Mouse (Mus musculus): ENCODE results near the gene Nucb2. TPM values are rescaled to one million over a fixed set of nuclear protein-coding genes. Genes with fewer than 3 reads are reported as not detected.

Gene Nucb2
- polyA plus RNA-seq (2015; fragmentation: Nextera tagmentation; extraction: Ambion mirVana): 20.2 and 25.0 TPM in 2 replicates

GRCm38 (mm10) chr7:116503879-116504817 is at the start of gene Nucb2:
Nucb2 (plus strand) TSS chr7:116504369.
- Histone ChIP-seq H3K9ac (replicated peaks) (peak within 1 kb of the TSS; percentile 87), H3K4me2 (replicated peaks) (peak within 1 kb of the TSS; percentile 76), H3K4me1 (replicated peaks) (peaks cover 25% of the 10 kb centered on the region), H3K4me3 (replicated peaks) (peak within 1 kb of the TSS; percentile 74), H3K9me3 (no peaks in the 10 kb centered on the region), H3K27ac (peak within 1 kb of the TSS; percentile 88), H3K27me3 (peaks cover 5% of the 10 kb centered on the region; the same call in 1 of the 2 replicates), H3K36me3 (no peaks in the 10 kb centered on the region)
- peak; percentile 100 for ATAC-seq
- WGBS: under 1% methylated on average over 50 of the region's 51 CpGs

GRCm38 (mm10) chr7:116456964-116457363 is 47.2 kb upstream of the Nucb2 start:
- Histone ChIP-seq H3K4me2 (replicated peaks) (no peak overlapping the region), H3K27me3 (no peaks in the 10 kb centered on the region), H3K27ac (no peak overlapping the region), H3K4me1 (replicated peaks) (no peaks in the 10 kb centered on the region), H3K9me3 (no peaks in the 10 kb centered on the region), H3K9ac (replicated peaks) (no peak overlapping the region), H3K4me3 (replicated peaks) (no peak overlapping the region), H3K36me3 (no peaks in the 10 kb centered on the region)
- no peak for ATAC-seq
- WGBS: 85% methylated on average over 4 of the region's 4 CpGs

- Histone ChIP-seq H3K36me3 (no peaks in the 10 kb centered on the region), H3K9ac (replicated peaks) (no peak overlapping the region), H3K4me2 (replicated peaks) (no peak overlapping the region), H3K9me3 (no peaks in the 10 kb centered on the region), H3K27me3 (no peaks in the 10 kb centered on the region), H3K4me1 (replicated peaks) (no peaks in the 10 kb centered on the region), H3K27ac (no peak overlapping the region), H3K4me3 (replicated peaks) (no peak overlapping the region)
- WGBS: 83% methylated on average over 6 of the region's 6 CpGs
- ATAC-seq: no peak
Measured at GRCm38 (mm10) chr7:116457391-116457790, 46.8 kb upstream of the Nucb2 start.

GRCm38 (mm10) chr7:116458985-116459441 is 45.2 kb upstream of the Nucb2 start:
- Histone ChIP-seq H3K9ac (replicated peaks) (no peak overlapping the region), H3K4me3 (replicated peaks) (no peak overlapping the region), H3K27me3 (no peaks in the 10 kb centered on the region), H3K36me3 (no peaks in the 10 kb centered on the region), H3K4me2 (replicated peaks) (no peak overlapping the region), H3K4me1 (replicated peaks) (no peaks in the 10 kb centered on the region), H3K9me3 (no peaks in the 10 kb centered on the region), H3K27ac (no peak overlapping the region)
- WGBS: 39% methylated on average over 3 of the region's 3 CpGs
- ATAC-seq: no peak

- no peaks in the 10 kb centered on the region for H3K9me3 ChIP-seq
- H3K4me1 ChIP-seq (replicated peaks): no peaks in the 10 kb centered on the region
- WGBS: 61% methylated on average over 8 of the region's 8 CpGs
- H3K27ac ChIP-seq: no peak overlapping the region
- no peaks in the 10 kb centered on the region for H3K36me3 ChIP-seq
- H3K4me3 ChIP-seq (replicated peaks): no peak overlapping the region
- H3K9ac ChIP-seq (replicated peaks): no peak overlapping the region
- ATAC-seq: no peak
- H3K27me3 ChIP-seq: no peaks in the 10 kb centered on the region
- H3K4me2 ChIP-seq (replicated peaks): no peak overlapping the region
Measured at GRCm38 (mm10) chr7:116462114-116462513, 42.1 kb upstream of the Nucb2 start.

- Histone ChIP-seq H3K27me3 (no peaks in the 10 kb centered on the region), H3K4me2 (replicated peaks) (no peak overlapping the region), H3K27ac (no peak overlapping the region), H3K4me1 (replicated peaks) (no peaks in the 10 kb centered on the region), H3K4me3 (replicated peaks) (no peak overlapping the region), H3K36me3 (no peaks in the 10 kb centered on the region), H3K9me3 (no peaks in the 10 kb centered on the region), H3K9ac (replicated peaks) (no peak overlapping the region)
- ATAC-seq: no peak
Measured at GRCm38 (mm10) chr7:116475836-116476235, 28.3 kb upstream of the Nucb2 start.

GRCm38 (mm10) chr7:116476264-116476663 is 27.9 kb upstream of the Nucb2 start:
- H3K9me3 ChIP-seq: no peaks in the 10 kb centered on the region
- no peak overlapping the region for H3K4me3 ChIP-seq (replicated peaks)
- WGBS: 91% methylated on average over 5 of the region's 5 CpGs
- no peak overlapping the region for H3K27ac ChIP-seq
- no peak overlapping the region for H3K4me2 ChIP-seq (replicated peaks)
- no peaks in the 10 kb centered on the region for H3K36me3 ChIP-seq
- no peaks in the 10 kb centered on the region for H3K4me1 ChIP-seq (replicated peaks)
- ATAC-seq: no peak
- H3K27me3 ChIP-seq: no peaks in the 10 kb centered on the region
- H3K9ac ChIP-seq (replicated peaks): no peak overlapping the region

- H3K27ac ChIP-seq: no peak overlapping the region
- WGBS: 40% methylated on average over 1 of the region's 1 CpGs
- ATAC-seq: no peak
- H3K9me3 ChIP-seq: no peaks in the 10 kb centered on the region
- H3K4me1 ChIP-seq (replicated peaks): no peaks in the 10 kb centered on the region
- no peak overlapping the region for H3K4me2 ChIP-seq (replicated peaks)
- H3K36me3 ChIP-seq: no peaks in the 10 kb centered on the region
- H3K27me3 ChIP-seq: no peaks in the 10 kb centered on the region
- no peak overlapping the region for H3K4me3 ChIP-seq (replicated peaks)
- no peak overlapping the region for H3K9ac ChIP-seq (replicated peaks)
Measured at GRCm38 (mm10) chr7:116483106-116483505, 21.1 kb upstream of the Nucb2 start.

- no peak overlapping the region for H3K4me2 ChIP-seq (replicated peaks)
- H3K36me3 ChIP-seq: no peaks in the 10 kb centered on the region
- no peak overlapping the region for H3K27ac ChIP-seq
- no peaks in the 10 kb centered on the region for H3K9me3 ChIP-seq
- H3K4me1 ChIP-seq (replicated peaks): no peaks in the 10 kb centered on the region
- no peak for ATAC-seq
- WGBS: 67% methylated on average over 5 of the region's 5 CpGs
- H3K4me3 ChIP-seq (replicated peaks): no peak overlapping the region
- no peaks in the 10 kb centered on the region for H3K27me3 ChIP-seq
- no peak overlapping the region for H3K9ac ChIP-seq (replicated peaks)
Measured at GRCm38 (mm10) chr7:116483782-116484181, 20.4 kb upstream of the Nucb2 start.

- 85% methylated on average over 5 of the region's 5 CpGs for WGBS
- ATAC-seq: no peak
- Histone ChIP-seq H3K9me3 (no peaks in the 10 kb centered on the region), H3K4me1 (replicated peaks) (no peaks in the 10 kb centered on the region), H3K4me3 (replicated peaks) (no peak overlapping the region), H3K4me2 (replicated peaks) (no peak overlapping the region), H3K27me3 (no peaks in the 10 kb centered on the region), H3K9ac (replicated peaks) (no peak overlapping the region), H3K27ac (no peak overlapping the region), H3K36me3 (no peaks in the 10 kb centered on the region)
Measured at GRCm38 (mm10) chr7:116484213-116484612, 20.0 kb upstream of the Nucb2 start.

GRCm38 (mm10) chr7:116485062-116485601 is 19.0 kb upstream of the Nucb2 start:
- Histone ChIP-seq H3K4me3 (replicated peaks) (no peak overlapping the region), H3K4me1 (replicated peaks) (no peaks in the 10 kb centered on the region), H3K9me3 (no peaks in the 10 kb centered on the region), H3K36me3 (no peaks in the 10 kb centered on the region), H3K9ac (replicated peaks) (no peak overlapping the region), H3K4me2 (replicated peaks) (no peak overlapping the region), H3K27ac (no peak overlapping the region), H3K27me3 (no peaks in the 10 kb centered on the region)
- 75% methylated on average over 1 of the region's 1 CpGs for WGBS
- no peak for ATAC-seq

GRCm38 (mm10) chr7:116491113-116491512 is 13.1 kb upstream of the Nucb2 start:
- H3K9ac ChIP-seq (replicated peaks): no peak overlapping the region
- ATAC-seq: no peak
- 81% methylated on average over 4 of the region's 4 CpGs for WGBS

More at GRCm38 (mm10) chr7:116491113-116491512, 13.1 kb upstream of the Nucb2 start:
- Histone ChIP-seq H3K36me3 (no peaks in the 10 kb centered on the region), H3K4me3 (replicated peaks) (no peak overlapping the region), H3K9me3 (no peaks in the 10 kb centered on the region; the same call in 1 of the 2 replicates), H3K4me1 (replicated peaks) (no peaks in the 10 kb centered on the region), H3K27ac (no peak overlapping the region), H3K4me2 (replicated peaks) (no peak overlapping the region), H3K27me3 (no peaks in the 10 kb centered on the region)

All from midbrain, embryonic 13.5 days (tissue).